Mouse (Mus musculus) left cerebral cortex, postnatal 4 days (tissue): Measurements from ENCODE around the gene Fhl5. TPM values are rescaled to one million over a fixed set of nuclear protein-coding genes. Genes with fewer than 3 reads are reported as not detected.

Experiments
- total RNA-seq, 2 experiments: library from RNA; stranded (reverse); gene quantifications; 2 replicates each; pipeline ENCODE4 v1.2.3; 2021

Fhl5 gene
- total RNA-seq, 2 experiments from 2014 or later = 0.64 to 0.70 TPM

Other genes with a start within 250 kb of the Fhl5 start
- 10 to 100 TPM; 25.7 to 30.0 TPM for gene Ufl1, start 38.9 kb upstream of the Fhl5 start, total RNA-seq